Mouse (Mus musculus) limb, embryonic 15.5 days (tissue): Measurements from ENCODE around the gene Ttl. TPM values are rescaled to one million over a fixed set of nuclear protein-coding genes. Genes with fewer than 3 reads are reported as not detected.

Source experiments
- ATAC-seq: fragments of 200-750 bp; cut with Nextera tagmentation; 2 replicates; pipeline ENCODE4 v1.8.0; 2017; ENCODE audit warnings: low read depth, moderate TSS enrichment; ENCODE audit not compliant: insufficient number of reproducible peaks, low FRiP score, low TSS enrichment
- H3K27ac ChIP-seq: fragments of 300-500 bp; sonication (generic); 2 replicates; pipeline ENCODE4 v1.5.1; 2015; ENCODE audit warnings: moderate library complexity, mild to moderate bottlenecking, inconsistent platforms
- H3K27me3 ChIP-seq: fragments of 300-500 bp; sonication (generic); 2 replicates; pipeline ENCODE4 v1.6.1; 2015; ENCODE audit warnings: inconsistent platforms
- H3K36me3 ChIP-seq: fragments of 300-500 bp; sonication (generic); 2 replicates; pipeline ENCODE4 v1.6.1; 2015; ENCODE audit warnings: inconsistent platforms
- H3K4me1 ChIP-seq: fragments of 300-500 bp; sonication (generic); 2 replicates; pipeline ENCODE4 v1.6.1; 2015; ENCODE audit warnings: inconsistent platforms
- H3K4me2 ChIP-seq: fragments of 300-500 bp; sonication (generic); 2 replicates; pipeline ENCODE4 v1.6.1; 2015; ENCODE audit warnings: mild to moderate bottlenecking, inconsistent platforms
- H3K4me3 ChIP-seq: fragments of 300-500 bp; sonication (generic); 2 replicates; pipeline ENCODE4 v1.5.1; 2015; ENCODE audit warnings: mild to moderate bottlenecking, inconsistent platforms
- H3K9ac ChIP-seq: fragments of 300-500 bp; sonication (generic); 2 replicates; pipeline ENCODE4 v1.6.1; 2015; ENCODE audit warnings: inconsistent platforms
- H3K9me3 ChIP-seq: fragments of 300-500 bp; sonication (generic); 2 replicates; pipeline ENCODE4 v1.6.1; 2016; ENCODE audit warnings: inconsistent platforms
- WGBS: fragments of 180-500 bp; shearing (Covaris S2); methylation state at CpG from one replicate; pipeline ENCODE4 v1.1.7; 2015; 5-methylcytosine and 5-hydroxymethylcytosine counted together
- polyA plus RNA-seq: library from polyadenylated mRNA; unstranded; fragments of >200 nt; fragmentation: Nextera tagmentation; extraction: Ambion mirVana; gene quantifications from 2 replicates; pipeline ENCODE4 v1.2.1, GENCODE M21; 2015

The Ttl gene
- polyA plus RNA-seq, 1 experiment from 2014 or later: 17.2 TPM

DNA sequence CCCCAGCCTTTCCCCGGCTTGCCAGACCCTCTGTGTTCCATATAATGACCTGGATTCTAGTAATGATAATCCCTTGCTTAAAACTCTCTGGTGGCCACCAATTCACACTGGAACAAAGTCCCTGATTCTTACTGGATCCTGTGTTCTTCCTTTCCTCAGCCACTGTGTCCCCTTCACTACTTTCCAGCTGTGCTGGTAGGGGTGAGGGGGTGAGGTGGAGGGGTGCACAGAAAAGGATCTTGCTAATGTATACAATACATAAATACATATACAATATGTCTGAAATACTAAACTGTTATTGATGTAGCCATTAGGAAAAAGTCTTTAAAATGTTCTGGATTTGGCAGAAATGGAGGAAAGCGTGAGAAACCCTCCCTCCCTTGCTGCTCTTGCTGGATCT is 65.0 kb downstream of the Ttl start:
- Histone ChIP-seq H3K4me1 (peaks cover 13% of the 10 kb centered on the region), H3K9me3 (peaks cover 3% of the 10 kb centered on the region; the same call in 1 of the 2 replicates), H3K36me3 (peaks cover 37% of the 10 kb centered on the region), H3K4me2 (peak overlapping the region; percentile 74), H3K27ac (no peak overlapping the region), H3K4me3 (no peak overlapping the region), H3K27me3 (no peaks in the 10 kb centered on the region), H3K9ac (no peak overlapping the region)
- 91% methylated on average over 2 of the region's 2 CpGs for WGBS
- no peak for ATAC-seq

DNA sequence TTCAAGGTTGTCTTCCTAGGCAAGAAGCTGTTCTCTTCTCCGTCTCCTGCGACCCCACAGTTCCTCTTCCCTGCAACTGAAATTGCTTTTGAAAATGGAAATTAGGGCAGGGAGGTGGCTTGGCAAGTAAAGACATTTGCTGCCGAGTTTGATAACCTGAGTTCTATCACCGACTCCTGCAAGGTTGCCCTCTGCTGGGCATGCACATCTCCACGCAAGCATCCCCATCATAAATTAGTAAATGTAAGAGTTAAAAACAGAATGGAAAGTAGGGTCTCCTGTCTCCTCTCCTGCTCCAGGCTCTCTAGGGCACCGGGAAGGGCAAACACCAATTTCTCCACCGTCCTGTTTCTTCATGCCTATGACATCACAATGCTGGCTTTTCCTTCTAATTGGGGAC is 66.5 kb downstream of the Ttl start:
- no peak for ATAC-seq
- H3K27ac ChIP-seq: no peak overlapping the region
- H3K4me3 ChIP-seq: no peak overlapping the region
- H3K27me3 ChIP-seq: no peaks in the 10 kb centered on the region
- peaks cover 13% of the 10 kb centered on the region for H3K4me1 ChIP-seq
- peaks cover 24% of the 10 kb centered on the region for H3K36me3 ChIP-seq
- no peak overlapping the region for H3K9ac ChIP-seq
- WGBS: 94% methylated on average over 7 of the region's 7 CpGs
- H3K4me2 ChIP-seq: no peak overlapping the region
- H3K9me3 ChIP-seq: peaks cover 3% of the 10 kb centered on the region; the same call in 1 of the 2 replicates

DNA sequence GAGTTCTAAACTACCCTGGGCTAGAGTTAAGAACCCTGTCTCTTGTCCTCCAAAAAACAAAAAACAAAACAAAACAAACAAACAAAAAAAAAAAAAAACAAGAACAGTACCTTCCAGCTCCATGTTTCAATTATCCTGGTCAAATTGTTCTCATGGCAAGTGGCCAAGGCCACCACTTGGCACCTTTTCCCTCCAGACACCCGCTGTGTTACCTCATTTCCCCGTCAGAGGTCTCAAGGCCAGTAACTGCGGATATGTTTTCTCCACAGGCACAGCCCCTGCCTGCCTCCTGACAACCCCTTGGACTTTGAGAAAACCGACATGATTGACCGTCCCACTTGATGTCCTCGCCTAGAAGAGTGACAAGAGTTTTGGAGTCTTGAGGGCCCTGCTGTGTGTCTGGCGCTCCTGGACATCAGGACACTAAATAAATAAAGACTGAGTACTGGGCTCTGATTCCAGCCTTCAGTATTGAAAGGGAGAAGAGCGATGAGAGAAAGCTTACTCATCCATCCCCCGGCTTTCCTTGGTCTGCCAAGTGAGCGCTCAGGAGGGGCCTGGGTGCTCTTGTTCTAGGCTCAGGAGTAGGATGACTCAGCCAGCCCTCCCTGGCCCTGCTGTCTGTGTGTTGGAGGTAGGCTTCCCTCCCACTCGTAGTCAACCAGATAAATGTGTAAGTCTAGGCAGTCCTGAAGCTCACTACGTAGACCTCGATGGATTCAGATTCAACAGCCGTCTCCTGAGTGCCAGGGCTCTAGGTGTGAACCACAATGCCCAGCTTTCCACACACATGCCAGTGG is 67.5 kb downstream of the Ttl start:
- Histone ChIP-seq H3K36me3 (peaks cover 21% of the 10 kb centered on the region), H3K4me3 (no peak overlapping the region), H3K27me3 (no peaks in the 10 kb centered on the region), H3K4me2 (no peak overlapping the region), H3K9me3 (peaks cover 3% of the 10 kb centered on the region; the same call in 1 of the 2 replicates), H3K9ac (no peak overlapping the region), H3K27ac (no peak overlapping the region), H3K4me1 (peaks cover 13% of the 10 kb centered on the region)
- ATAC-seq: no peak
- 97% methylated on average over 14 of the region's 14 CpGs for WGBS

DNA sequence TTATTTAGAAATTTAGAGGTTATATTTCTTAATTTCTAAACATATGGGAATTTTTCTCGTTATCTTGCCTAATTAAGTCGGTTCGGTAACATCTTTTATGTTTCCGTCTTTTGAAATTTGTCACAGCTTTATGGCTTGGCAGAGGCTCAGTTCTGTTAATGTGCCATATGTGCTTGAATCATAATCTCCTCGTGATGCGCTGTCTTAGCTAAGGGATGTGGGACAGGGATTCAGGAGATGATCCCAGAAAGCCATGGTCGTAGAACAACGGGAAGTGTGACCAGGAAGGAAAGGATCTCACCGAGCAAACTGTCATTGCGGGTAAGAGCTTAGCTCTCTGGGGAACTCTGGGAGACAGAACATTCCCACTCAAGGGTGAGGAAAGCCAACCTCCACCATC is 74.2 kb downstream of the Ttl start:
- Histone ChIP-seq H3K4me2 (no peak overlapping the region), H3K9me3 (no peaks in the 10 kb centered on the region), H3K27me3 (no peaks in the 10 kb centered on the region), H3K27ac (no peak overlapping the region), H3K4me1 (no peaks in the 10 kb centered on the region), H3K36me3 (no peaks in the 10 kb centered on the region), H3K4me3 (no peak overlapping the region), H3K9ac (no peak overlapping the region)
- no peak for ATAC-seq
- 76% methylated on average over 10 of the region's 10 CpGs for WGBS

Other genes starting within 250 kb of the Ttl start
- gene Tmem87b, start 247.8 kb upstream of the Ttl start, polyA plus RNA-seq: 29.4 and 31.0 TPM in 2 replicates
- 11.4 and 11.8 TPM in 2 replicates for gene Fbln7, start 203.0 kb upstream of the Ttl start, polyA plus RNA-seq
- gene Zc3h8, start 121.9 kb upstream of the Ttl start, polyA plus RNA-seq: 5.2 and 6.4 TPM in 2 replicates
- 2.0 and 2.1 TPM in 2 replicates for gene Zc3h6, start 98.5 kb upstream of the Ttl start, polyA plus RNA-seq
- gene Gm10762, start 98.2 kb upstream of the Ttl start, polyA plus RNA-seq: 12.7 and 14.8 TPM in 2 replicates
- 0.04 and 0.07 TPM in 2 replicates for gene Vinac1, start 17.8 kb upstream of the Ttl start, polyA plus RNA-seq
- gene Polr1b, start 35.1 kb downstream of the Ttl start, polyA plus RNA-seq: 22.0 and 25.1 TPM in 2 replicates
- gene Chchd5, start 63.8 kb downstream of the Ttl start, polyA plus RNA-seq: 24.2 and 24.3 TPM in 2 replicates
- 21.6 and 22.3 TPM in 2 replicates for gene Slc20a1, start 132.8 kb downstream of the Ttl start, polyA plus RNA-seq
- 37.0 and 40.7 TPM in 2 replicates for gene Ckap2l, start 231.3 kb downstream of the Ttl start, polyA plus RNA-seq
- gene Il1a, start 244.0 kb downstream of the Ttl start, polyA plus RNA-seq: 0.20 and 0.29 TPM in 2 replicates